Mouse (Mus musculus) cerebellum, adult (tissue): ENCODE data around the gene Efemp2.
"Not testable (repeated sequence)": the region's sequence is repeated elsewhere in the genome, so short reads cannot be mapped to it uniquely, and the experiment has no call there.

Source experiments
- ATAC-seq: cut with Nextera tagmentation; 2 replicates; pipeline ENCODE4 v1.9.2; 2017; ENCODE audit warnings: mild to moderate bottlenecking, moderate library complexity, mixed read lengths; ENCODE audit not compliant: insufficient number of reproducible peaks, low FRiP score, low TSS enrichment

Efemp2 gene

GRCm38 (mm10) chr19:5493301-5493721 lies 19.6 kb downstream of the Efemp2 start:
- ATAC-seq = not testable (repeated sequence)

- ATAC-seq = no peak
Observed at GRCm38 (mm10) chr19:5494314-5494713, 20.6 kb downstream of the Efemp2 start.

GRCm38 (mm10) chr19:5495353-5496051 lies 21.7 kb downstream of the Efemp2 start:
- ATAC-seq = no peak

- ATAC-seq = no peak
Observed at GRCm38 (mm10) chr19:5496052-5496370, 22.3 kb downstream of the Efemp2 start.

- no peak for ATAC-seq
Observed at GRCm38 (mm10) chr19:5500330-5500875, 26.6 kb downstream of the Efemp2 start.

GRCm38 (mm10) chr19:5503687-5504086 lies 29.9 kb downstream of the Efemp2 start, which contains the start of gene 1700020D05Rik:
Gene 1700020D05Rik (minus strand): TSS chr19:5503787.
- no peak for ATAC-seq

- ATAC-seq = peak; percentile 100
Observed at GRCm38 (mm10) chr19:5510031-5511026, 36.6 kb downstream of the Efemp2 start, which contains the start of gene Snx32. Gene Snx32 (minus strand): TSS chr19:5510538.

- ATAC-seq = no peak
Observed at GRCm38 (mm10) chr19:5511074-5511632, 37.4 kb downstream of the Efemp2 start.

- ATAC-seq = no peak
Observed at GRCm38 (mm10) chr19:5512091-5513004, 38.6 kb downstream of the Efemp2 start.

- no peak for ATAC-seq
Observed at GRCm38 (mm10) chr19:5513005-5513349, 39.2 kb downstream of the Efemp2 start.

- ATAC-seq = no peak
Observed at GRCm38 (mm10) chr19:5515840-5516777, 42.4 kb downstream of the Efemp2 start.

GRCm38 (mm10) chr19:5516906-5517505 lies 43.3 kb downstream of the Efemp2 start:
- no peak for ATAC-seq

GRCm38 (mm10) chr19:5518721-5519120 lies 45.0 kb downstream of the Efemp2 start:
- ATAC-seq = no peak

GRCm38 (mm10) chr19:5525204-5525603 lies 51.5 kb downstream of the Efemp2 start:
- no peak for ATAC-seq

- peak; percentile 86; the same call in 1 of the 2 replicates for ATAC-seq
Observed at GRCm38 (mm10) chr19:5529325-5530137, 55.8 kb downstream of the Efemp2 start.

GRCm38 (mm10) chr19:5530138-5530524 lies 56.4 kb downstream of the Efemp2 start:
- ATAC-seq = no peak
